Mouse (Mus musculus) CH12.LX (cell line): Measurements from ENCODE around the gene Htra3.

Source experiments
- BHLHE40 ChIP-seq: IDR thresholded peaks from 2 replicates; pipeline ENCODE4 v1.6.1; 2011; ENCODE audit warnings: mild to moderate bottlenecking, low read depth, low read length, improper control_type of control experiment
- CHD2 ChIP-seq: IDR thresholded peaks from 2 replicates; pipeline ENCODE4 v1.6.1; 2011; ENCODE audit warnings: low read length, improper control_type of control experiment
- CTCF ChIP-seq, 2 experiments: IDR thresholded peaks in 1 of 2; conservative IDR thresholded peaks in 1 of 2; 2 replicates each; pipeline ENCODE4 v1.5.1; 2011 to 2012; ENCODE audit warnings: low read depth in 2 of 2, low read length in 2 of 2, improper control_type of control experiment in 1 of 2, inconsistent platforms in 1 of 2, mild to moderate bottlenecking in 1 of 2, moderate library complexity in 1 of 2
- ELF1 ChIP-seq: IDR thresholded peaks from 2 replicates; pipeline ENCODE4 v1.6.1; 2014; ENCODE audit warnings: low read depth, mild to moderate bottlenecking, inconsistent platforms, low read length, improper control_type of control experiment
- ETS1 ChIP-seq: conservative IDR thresholded peaks from 2 replicates; pipeline ENCODE4 v1.6.1; 2012; ENCODE audit warnings: low read depth, mild to moderate bottlenecking, inconsistent platforms, low read length, improper control_type of control experiment, moderate library complexity
- GABPA ChIP-seq: IDR thresholded peaks from 2 replicates; pipeline ENCODE4 v1.6.1; 2012; ENCODE audit warnings: low read depth, low read length, improper control_type of control experiment, inconsistent platforms; ENCODE audit not compliant: insufficient replicate concordance
- JUND ChIP-seq: conservative IDR thresholded peaks from 2 replicates; pipeline ENCODE4 v1.6.1; 2011; ENCODE audit warnings: low read depth, low read length, improper control_type of control experiment
- MAX ChIP-seq: IDR thresholded peaks from 2 replicates; pipeline ENCODE4 v1.6.1; 2011; ENCODE audit warnings: low read length, improper control_type of control experiment
- MAZ ChIP-seq: IDR thresholded peaks from 2 replicates; pipeline ENCODE4 v1.6.1; 2012; ENCODE audit warnings: low read depth, mild to moderate bottlenecking, inconsistent platforms, low read length, improper control_type of control experiment, moderate library complexity
- POLR2A ChIP-seq: IDR thresholded peaks from 2 replicates; pipeline ENCODE4 v1.6.1; 2011; ENCODE audit warnings: low read depth, mild to moderate bottlenecking, improper control_type of control experiment, low read length
- POLR2AphosphoS2 ChIP-seq: IDR thresholded peaks from 2 replicates; pipeline ENCODE4 v1.6.1; 2011; ENCODE audit warnings: low read depth, low read length, improper control_type of control experiment
- SMC3 ChIP-seq: IDR thresholded peaks from 2 replicates; pipeline ENCODE4 v1.6.1; 2011; ENCODE audit warnings: low read depth, low read length, improper control_type of control experiment
- UBTF ChIP-seq: IDR thresholded peaks from 2 replicates; pipeline ENCODE4 v1.6.1; 2012; ENCODE audit warnings: low read depth, mild to moderate bottlenecking, inconsistent platforms, low read length, improper control_type of control experiment, moderate library complexity
- USF1 ChIP-seq: IDR thresholded peaks from 2 replicates; pipeline ENCODE4 v1.6.1; 2014; ENCODE audit warnings: low read depth, mild to moderate bottlenecking, inconsistent platforms, low read length, improper control_type of control experiment

- TF ChIP-seq CHD2 = no peak
- no peak for TF ChIP-seq MAZ
- TF ChIP-seq MAX = no peak
- no peak for TF ChIP-seq CTCF (conservative IDR thresholded peaks at IDR 0.05 in 1 of 2, IDR thresholded peaks at IDR 0.05 in 1 of 2; ENCODE audit: low read depth in 2 of 2, low read length in 2 of 2)
- TF ChIP-seq POLR2A = no peak
- TF ChIP-seq GABPA = no peak
- TF ChIP-seq ETS1 = no peak
- TF ChIP-seq USF1 = no peak
- no peak for TF ChIP-seq ELF1
- no peak for TF ChIP-seq POLR2AphosphoS2
- TF ChIP-seq BHLHE40 = no peak
- TF ChIP-seq UBTF = no peak
- no peak for TF ChIP-seq JUND
- TF ChIP-seq SMC3 = no peak
These were observed 7.0 kb downstream of the Htra3 start for GRCm38 (mm10) chr5:35672581-35672980.
